Mouse (Mus musculus) embryonic facial prominence, embryonic 15.5 days (tissue): ENCODE data around the gene Mcm10. TPM values are rescaled to one million over a fixed set of nuclear protein-coding genes. Genes with fewer than 3 reads are reported as not detected.
"Not testable (repeated sequence)": the region's sequence is repeated elsewhere in the genome, so short reads cannot be mapped to it uniquely, and the experiment has no call there.

ENCODE experiments used
- ATAC-seq: fragments of 200-750 bp; cut with Nextera tagmentation; 2 replicates; pipeline ENCODE4 v1.8.0; 2017; ENCODE audit warnings: low read depth, moderate TSS enrichment; ENCODE audit not compliant: insufficient number of reproducible peaks, low FRiP score, low TSS enrichment
- H3K27ac ChIP-seq: fragments of 300-500 bp; sonication (generic); replicated peaks from 2 replicates; pipeline ENCODE4 v1.5.1; 2015; ENCODE audit warnings: mild to moderate bottlenecking, inconsistent platforms
- H3K27me3 ChIP-seq: fragments of 300-500 bp; sonication (generic); 2 replicates; pipeline ENCODE4 v1.6.1; 2015; ENCODE audit warnings: inconsistent platforms
- H3K36me3 ChIP-seq: fragments of 300-500 bp; sonication (generic); 2 replicates; pipeline ENCODE4 v1.6.1; 2015; ENCODE audit warnings: mild to moderate bottlenecking, inconsistent platforms
- H3K4me1 ChIP-seq: fragments of 300-500 bp; sonication (generic); 2 replicates; pipeline ENCODE4 v1.6.1; 2015; ENCODE audit warnings: inconsistent platforms
- H3K4me2 ChIP-seq: fragments of 300-500 bp; sonication (generic); replicated peaks from 2 replicates; pipeline ENCODE4 v1.6.1; 2015; ENCODE audit warnings: mild to moderate bottlenecking, inconsistent platforms
- H3K4me3 ChIP-seq: fragments of 300-500 bp; sonication (generic); replicated peaks from 2 replicates; pipeline ENCODE4 v1.5.1; 2015; ENCODE audit warnings: mild to moderate bottlenecking, inconsistent platforms
- H3K9ac ChIP-seq: fragments of 300-500 bp; sonication (generic); 2 replicates; pipeline ENCODE4 v1.6.1; 2015; ENCODE audit warnings: inconsistent platforms
- H3K9me3 ChIP-seq: fragments of 300-500 bp; sonication (generic); replicated peaks from 2 replicates; pipeline ENCODE4 v1.6.1; 2016; ENCODE audit warnings: inconsistent platforms
- WGBS: fragments of 180-500 bp; shearing (Covaris S2); methylation state at CpG from one replicate; pipeline ENCODE4 v1.1.7; 2015; 5-methylcytosine and 5-hydroxymethylcytosine counted together
- polyA plus RNA-seq: library from polyadenylated mRNA; unstranded; fragments of >200 nt; fragmentation: Nextera tagmentation; extraction: Ambion mirVana; gene quantifications from 2 replicates; pipeline ENCODE4 v1.2.1, GENCODE M21; 2015

Mcm10 gene
- polyA plus RNA-seq, 1 experiment from 2014 or later = 21.1 TPM

DNA sequence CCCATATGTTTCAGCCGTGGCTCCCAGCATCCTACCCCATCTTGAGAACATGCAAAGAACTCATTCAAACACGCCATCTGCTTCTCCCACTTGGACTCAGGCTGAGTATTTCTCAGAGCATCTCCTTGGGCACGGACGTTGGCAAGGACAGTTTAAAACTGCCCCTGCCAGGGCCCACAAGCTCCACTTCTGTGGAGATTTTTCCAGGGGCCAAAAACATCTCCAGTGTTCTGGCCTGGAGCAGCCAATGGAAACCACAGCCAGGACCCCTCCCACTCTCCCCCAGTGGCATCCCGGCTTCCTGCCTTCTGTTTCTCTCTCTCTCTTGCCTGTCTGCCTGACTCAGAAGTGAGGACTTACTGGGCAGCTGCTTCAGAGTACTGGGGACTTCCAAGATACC lies 36.8 kb downstream of the Mcm10 start, which contains the start of gene Ucma:
Gene Ucma, plus strand, starts transcription at position 316 of the 400 bp plus-strand sequence.
- ATAC-seq = no peak
- H3K4me2 ChIP-seq = no peak within 1 kb of the TSS
- no peaks in the 10 kb centered on the region for H3K27me3 ChIP-seq
- no peaks in the 10 kb centered on the region for H3K36me3 ChIP-seq
- no peak within 1 kb of the TSS for H3K27ac ChIP-seq
- 60% methylated on average over 5 of the region's 5 CpGs for WGBS
- 0 out of 2 replicates have a peak, but pooled peaks cover 10% of the 10 kb centered on the region for H3K4me1 ChIP-seq
- no peak within 1 kb of the TSS for H3K4me3 ChIP-seq
- H3K9me3 ChIP-seq = no peaks in the 10 kb centered on the region
- H3K9ac ChIP-seq = no peak within 1 kb of the TSS

GRCm38 (mm10) chr2:4969083-4969482 lies 43.5 kb downstream of the Mcm10 start:
- H3K4me3 ChIP-seq = no peak overlapping the region
- H3K27me3 ChIP-seq = no peaks in the 10 kb centered on the region
- H3K4me2 ChIP-seq = no peak overlapping the region
- no peaks in the 10 kb centered on the region for H3K4me1 ChIP-seq
- WGBS = 75% methylated on average over 2 of the region's 2 CpGs
- no peak overlapping the region for H3K27ac ChIP-seq
- H3K36me3 ChIP-seq = no peaks in the 10 kb centered on the region
- H3K9me3 ChIP-seq = no peaks in the 10 kb centered on the region
- ATAC-seq = no peak
- no peak overlapping the region for H3K9ac ChIP-seq

GRCm38 (mm10) chr2:4967806-4968205 lies 44.8 kb downstream of the Mcm10 start:
- Histone ChIP-seq H3K27me3 (no peaks in the 10 kb centered on the region), H3K9ac (no peak overlapping the region), H3K4me2 (no peak overlapping the region), H3K36me3 (no peaks in the 10 kb centered on the region), H3K27ac (no peak overlapping the region), H3K4me1 (no peaks in the 10 kb centered on the region), H3K9me3 (no peaks in the 10 kb centered on the region), H3K4me3 (no peak overlapping the region)
- WGBS = 97% methylated on average over 2 of the region's 2 CpGs
- ATAC-seq = no peak

GRCm38 (mm10) chr2:4958039-4958438 lies 54.6 kb downstream of the Mcm10 start:
- ATAC-seq = no peak
- WGBS = 81% methylated on average over 12 of the region's 12 CpGs

DNA sequence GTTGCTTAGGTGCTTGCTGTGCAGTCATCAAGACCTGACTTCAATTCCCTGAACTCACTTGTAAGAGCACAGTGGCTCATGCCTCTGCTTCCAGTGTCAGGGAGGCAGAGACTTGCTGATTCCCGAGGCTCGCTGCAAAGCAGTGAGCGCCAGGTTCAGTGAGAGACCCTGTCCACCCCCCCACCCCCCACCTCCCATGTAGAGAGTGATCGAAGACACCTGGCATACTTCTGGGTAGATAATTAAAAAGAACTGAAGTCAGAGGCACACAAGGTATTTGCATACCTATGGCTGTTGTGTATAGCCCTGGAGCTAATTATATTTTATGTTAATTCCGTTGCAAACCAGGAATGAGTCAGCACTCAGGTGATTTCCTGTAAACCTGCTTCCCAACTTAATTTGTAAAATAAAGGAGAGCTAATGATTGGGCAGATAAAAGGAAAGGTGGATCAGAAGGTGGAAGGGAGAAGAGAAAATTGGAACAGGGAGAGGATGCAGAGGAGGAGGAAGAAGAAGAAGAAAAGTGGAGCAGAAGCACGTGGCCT lies 58.3 kb downstream of the Mcm10 start:
- no peak overlapping the region for H3K9ac ChIP-seq
- H3K4me2 ChIP-seq = no peak overlapping the region
- ATAC-seq = no peak
- H3K27me3 ChIP-seq = no peaks in the 10 kb centered on the region
- no peak overlapping the region for H3K4me3 ChIP-seq
- no peaks in the 10 kb centered on the region for H3K4me1 ChIP-seq
- H3K27ac ChIP-seq = no peak overlapping the region
- no peaks in the 10 kb centered on the region for H3K36me3 ChIP-seq
- WGBS = 62% methylated on average over 6 of the region's 6 CpGs
- H3K9me3 ChIP-seq = no peaks in the 10 kb centered on the region

More at GRCm38 (mm10) chr2:4958039-4958438, 54.6 kb downstream of the Mcm10 start:
- Histone ChIP-seq H3K4me2 (no peak overlapping the region), H3K27me3 (no peaks in the 10 kb centered on the region), H3K36me3 (no peaks in the 10 kb centered on the region), H3K27ac (no peak overlapping the region), H3K9me3 (no peaks in the 10 kb centered on the region), H3K9ac (no peak overlapping the region), H3K4me1 (no peaks in the 10 kb centered on the region), H3K4me3 (no peak overlapping the region)

GRCm38 (mm10) chr2:4950986-4951385 lies 61.6 kb downstream of the Mcm10 start:
- Histone ChIP-seq H3K36me3 (no peaks in the 10 kb centered on the region), H3K27me3 (no peaks in the 10 kb centered on the region), H3K9me3 (no peaks in the 10 kb centered on the region), H3K4me3 (no peak overlapping the region), H3K4me1 (no peaks in the 10 kb centered on the region), H3K4me2 (no peak overlapping the region), H3K27ac (no peak overlapping the region), H3K9ac (no peak overlapping the region)
- 88% methylated on average over 2 of the region's 2 CpGs for WGBS
- no peak for ATAC-seq

DNA sequence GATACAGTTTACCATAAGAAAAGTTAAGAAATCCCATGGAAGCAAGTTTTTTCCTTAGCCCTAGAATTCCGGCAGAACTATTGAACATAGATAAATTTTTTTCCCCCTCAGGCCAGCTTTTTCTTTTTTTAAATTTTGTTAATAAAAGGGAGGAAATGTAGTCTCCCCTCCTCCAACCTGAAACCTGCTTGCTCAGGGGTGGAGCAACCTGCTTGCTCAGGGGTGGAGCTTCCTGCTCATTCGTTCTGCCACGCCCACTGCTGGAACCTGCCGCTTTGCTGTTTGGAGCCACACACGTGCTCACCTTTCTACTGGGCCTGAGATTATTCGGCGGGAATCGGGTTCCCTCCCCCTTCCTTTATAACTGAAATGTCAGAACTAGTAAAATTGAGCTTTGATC lies 62.9 kb downstream of the Mcm10 start:
- H3K27me3 ChIP-seq, H3K4me2 ChIP-seq, ATAC-seq, H3K4me1 ChIP-seq, H3K27ac ChIP-seq, H3K9me3 ChIP-seq, H3K4me3 ChIP-seq, H3K9ac ChIP-seq, H3K36me3 ChIP-seq: not testable (repeated sequence)
- 75% methylated on average over 8 of the region's 8 CpGs for WGBS

DNA sequence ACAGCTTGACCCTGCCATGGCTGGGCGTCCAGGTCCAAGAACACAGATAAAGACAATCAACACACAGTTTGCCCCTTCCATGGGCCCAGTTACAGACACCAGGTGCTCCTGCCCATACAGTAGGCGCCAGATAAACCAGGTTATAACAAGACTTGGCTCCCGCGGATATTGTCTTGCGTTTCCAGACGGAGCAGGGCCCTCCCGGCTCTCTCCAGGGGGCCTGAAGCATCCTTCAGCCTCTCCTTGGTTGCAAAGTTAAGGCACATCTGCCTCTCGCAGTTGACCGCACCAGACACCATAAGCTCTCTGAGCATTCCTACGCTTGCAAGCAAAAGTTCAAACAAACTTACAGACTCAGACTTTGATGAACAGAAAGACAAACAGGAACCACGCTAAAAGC lies 71.7 kb downstream of the Mcm10 start:
- WGBS = 91% methylated on average over 11 of the region's 11 CpGs
- ATAC-seq = no peak
- no peaks in the 10 kb centered on the region for H3K4me1 ChIP-seq
- no peak overlapping the region for H3K9ac ChIP-seq
- H3K9me3 ChIP-seq = no peaks in the 10 kb centered on the region; the same call in 1 of the 2 replicates
- no peak overlapping the region for H3K4me2 ChIP-seq
- H3K36me3 ChIP-seq = peaks cover 23% of the 10 kb centered on the region
- no peaks in the 10 kb centered on the region for H3K27me3 ChIP-seq
- H3K4me3 ChIP-seq = no peak overlapping the region
- H3K27ac ChIP-seq = no peak overlapping the region

Other genes with a start within 250 kb of the Mcm10 start
- 68.6 and 71.6 TPM in 2 replicates for gene Sephs1, start 131.2 kb downstream of the Mcm10 start, polyA plus RNA-seq
- 44.5 and 46.5 TPM in 2 replicates for gene Phyh, start 93.8 kb downstream of the Mcm10 start, polyA plus RNA-seq
- 1.2 and 1.3 TPM in 2 replicates for gene Ucma, start 36.7 kb downstream of the Mcm10 start, polyA plus RNA-seq
- gene Optn, start 51.3 kb upstream of the Mcm10 start, polyA plus RNA-seq = 7.6 and 8.7 TPM in 2 replicates
- 57.3 and 60.1 TPM in 2 replicates for gene Ccdc3, start 125.0 kb upstream of the Mcm10 start, polyA plus RNA-seq